Mouse (Mus musculus) cerebellum, postnatal 36 days (tissue): ENCODE results near the gene Olfr520.
"Not testable (repeated sequence)": the region's sequence is repeated elsewhere in the genome, so short reads cannot be mapped to it uniquely, and the experiment has no call there.

Source experiments
- DNase-seq, 2 experiments: peaks; one replicate each; pipeline ENCODE4 v3.0.0; 2021 to 2022; ENCODE audit warnings: mixed read lengths in 2 of 2

Gene Olfr520

DNA sequence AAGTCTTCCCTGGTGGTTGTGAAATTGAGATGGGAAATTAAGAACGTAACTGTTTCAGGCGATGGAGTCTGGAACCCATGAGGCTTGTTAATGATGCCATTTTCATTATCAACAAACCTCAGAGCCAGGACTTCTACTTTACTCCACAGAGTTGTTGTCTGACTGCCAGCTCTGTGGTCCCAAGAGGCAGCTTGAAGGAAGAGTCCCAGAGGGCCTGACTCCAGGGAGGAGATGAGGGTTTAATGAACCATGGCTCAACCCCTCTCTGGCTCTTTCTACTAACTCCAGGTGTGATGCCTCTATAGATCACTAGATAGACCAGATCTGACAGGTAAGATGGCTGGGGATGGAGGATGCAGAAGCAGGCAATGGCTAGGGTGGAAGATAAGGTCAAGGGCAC lies at the start of gene Olfr520:
Olfr520 (plus strand) TSS at position 301 of the 400 bp plus-strand sequence.
- no peak for DNase-seq

- no peak for DNase-seq
Measured at GRCm38 (mm10) chr7:99680771-99681170, 49.3 kb upstream of the Olfr520 start.

DNA sequence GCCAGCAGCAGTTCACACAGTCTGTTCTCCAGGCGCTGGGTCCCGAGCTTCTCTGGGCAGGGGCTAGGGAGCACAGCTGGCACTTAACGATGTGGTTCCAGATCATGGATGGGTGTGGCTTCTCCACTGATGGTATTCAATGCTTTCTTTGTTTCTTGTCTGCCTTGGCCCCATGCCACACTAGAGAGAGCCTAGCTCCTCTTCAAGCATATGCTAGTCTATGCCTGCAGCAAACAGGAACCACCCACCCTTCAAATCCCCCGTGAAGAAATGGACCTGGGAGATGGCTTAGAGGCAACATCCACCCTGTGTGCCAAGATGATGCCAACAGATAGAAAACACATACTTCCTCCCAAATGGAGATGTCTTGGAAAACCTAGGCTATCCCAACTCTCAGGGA lies 46.0 kb upstream of the Olfr520 start:
- DNase-seq: no peak

- DNase-seq: no peak
Measured at GRCm38 (mm10) chr7:99690819-99691218, 39.3 kb upstream of the Olfr520 start.

DNA sequence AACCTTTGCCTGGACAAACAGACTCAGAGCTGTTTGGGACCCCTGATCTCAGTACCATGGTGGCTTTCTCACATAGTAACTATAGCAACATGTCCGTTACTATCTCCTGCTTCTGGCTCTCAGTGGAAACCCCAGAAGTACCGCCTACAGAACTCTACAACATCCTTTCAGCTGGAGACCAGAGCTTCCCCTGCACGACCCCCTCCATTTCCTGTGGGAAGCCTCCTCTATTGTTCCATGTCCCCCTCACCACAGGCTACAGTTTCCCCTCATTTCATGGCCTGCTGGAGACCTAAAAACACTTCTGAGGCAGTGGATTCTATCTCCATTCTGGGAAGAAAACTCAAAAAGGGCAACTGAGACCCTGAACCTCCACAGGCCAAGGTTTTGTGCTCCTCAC lies 37.7 kb upstream of the Olfr520 start:
- no peak for DNase-seq

DNA sequence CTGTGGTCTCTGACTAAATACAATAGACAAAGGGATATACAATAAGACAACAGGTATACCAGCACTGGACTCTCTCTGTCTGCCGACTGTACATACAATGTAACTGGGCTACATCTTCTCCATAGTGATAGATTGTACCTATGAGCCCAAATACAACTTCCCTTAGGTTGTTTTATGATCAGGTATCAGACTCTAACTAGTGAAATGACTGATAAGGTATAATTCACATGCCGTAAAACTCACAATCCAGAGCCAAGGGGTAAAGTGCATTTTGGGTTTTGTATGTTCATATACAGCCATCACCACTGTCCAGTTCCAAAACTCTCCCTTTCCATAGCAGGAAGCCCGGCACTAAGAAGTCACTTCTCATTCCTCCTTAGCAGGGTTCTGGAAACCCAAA lies 36.7 kb upstream of the Olfr520 start:
- no peak for DNase-seq

GRCm38 (mm10) chr7:99693976-99694375 lies 36.1 kb upstream of the Olfr520 start:
- DNase-seq: no peak

GRCm38 (mm10) chr7:99694424-99694823 lies 35.6 kb upstream of the Olfr520 start:
- not testable (repeated sequence) for DNase-seq

DNA sequence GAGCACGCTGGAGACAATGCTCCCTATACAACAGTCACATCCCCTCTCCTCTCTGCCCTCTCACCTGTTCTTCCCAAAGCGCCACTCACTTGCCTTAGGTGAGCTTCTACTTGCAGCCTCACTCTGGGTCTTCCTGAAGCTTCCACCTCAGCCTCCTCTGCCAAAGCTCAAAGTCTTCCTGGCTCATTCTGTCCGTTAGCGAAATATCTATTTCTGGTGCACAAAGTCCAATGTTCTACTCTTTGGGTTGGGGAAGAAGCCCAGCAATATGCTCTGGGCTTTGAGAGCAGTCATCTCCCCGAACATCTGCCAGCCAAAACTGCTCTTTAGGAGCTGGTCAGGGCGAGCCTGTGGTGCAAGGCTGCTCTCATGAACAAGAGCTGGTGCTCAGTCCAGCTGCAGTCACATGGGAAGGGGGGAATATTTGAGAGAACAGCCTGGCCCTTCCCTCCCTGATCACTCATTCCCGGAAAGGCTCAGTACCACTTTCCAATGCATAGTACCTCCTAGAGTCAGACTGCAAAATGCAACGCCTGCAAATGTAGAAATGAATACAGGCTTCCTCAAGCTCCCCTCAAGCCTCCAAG lies 34.5 kb upstream of the Olfr520 start:
- no peak for DNase-seq

GRCm38 (mm10) chr7:99698576-99698975 lies 31.5 kb upstream of the Olfr520 start:
- peak in 1 of 2 experiments; percentile 48 for DNase-seq

GRCm38 (mm10) chr7:99699106-99699505 lies 31.0 kb upstream of the Olfr520 start:
- DNase-seq: no peak

GRCm38 (mm10) chr7:99699709-99700151 lies 30.3 kb upstream of the Olfr520 start:
- DNase-seq: no peak

- no peak for DNase-seq
Measured at GRCm38 (mm10) chr7:99700641-99701040, 29.4 kb upstream of the Olfr520 start.

GRCm38 (mm10) chr7:99702201-99702600 lies 27.9 kb upstream of the Olfr520 start:
- DNase-seq: no peak

DNA sequence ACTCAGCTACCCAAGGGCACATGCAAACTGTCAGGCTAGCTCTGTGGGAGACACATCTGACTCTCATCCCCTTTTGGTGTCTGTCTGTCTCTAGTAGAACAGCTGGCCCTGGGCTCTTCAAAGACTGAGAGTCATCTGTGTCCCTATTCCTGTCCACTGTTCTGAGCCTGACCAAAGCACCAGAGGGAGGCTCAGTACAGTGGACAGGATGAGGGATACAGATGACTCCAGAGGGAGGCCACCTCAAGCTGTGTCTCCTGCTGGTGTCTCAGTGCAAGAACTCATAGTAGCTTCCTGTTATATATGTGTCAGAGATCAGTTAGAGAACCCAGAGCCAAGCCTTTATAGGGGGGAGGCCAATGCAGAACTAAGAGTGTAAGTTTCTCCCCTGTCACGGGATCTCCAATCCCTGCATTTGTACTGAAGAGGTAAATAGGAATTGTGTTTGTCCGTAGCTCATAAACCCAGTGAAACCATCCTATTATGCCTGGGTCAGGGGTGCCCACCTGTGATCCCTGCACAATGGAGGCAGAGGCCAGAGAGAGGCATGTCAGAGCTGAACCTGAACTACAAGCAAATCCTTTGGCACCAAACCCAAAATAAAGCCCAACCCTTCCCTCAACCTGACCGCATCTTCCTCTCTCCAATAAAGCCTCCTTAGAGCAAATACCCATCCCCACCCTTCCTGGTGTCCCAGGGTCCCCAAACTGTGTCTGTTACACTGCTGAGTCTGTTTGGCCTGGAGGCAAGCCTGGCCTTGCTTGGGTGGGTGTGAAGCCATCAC lies 25.1 kb upstream of the Olfr520 start:
- DNase-seq: no peak

DNA sequence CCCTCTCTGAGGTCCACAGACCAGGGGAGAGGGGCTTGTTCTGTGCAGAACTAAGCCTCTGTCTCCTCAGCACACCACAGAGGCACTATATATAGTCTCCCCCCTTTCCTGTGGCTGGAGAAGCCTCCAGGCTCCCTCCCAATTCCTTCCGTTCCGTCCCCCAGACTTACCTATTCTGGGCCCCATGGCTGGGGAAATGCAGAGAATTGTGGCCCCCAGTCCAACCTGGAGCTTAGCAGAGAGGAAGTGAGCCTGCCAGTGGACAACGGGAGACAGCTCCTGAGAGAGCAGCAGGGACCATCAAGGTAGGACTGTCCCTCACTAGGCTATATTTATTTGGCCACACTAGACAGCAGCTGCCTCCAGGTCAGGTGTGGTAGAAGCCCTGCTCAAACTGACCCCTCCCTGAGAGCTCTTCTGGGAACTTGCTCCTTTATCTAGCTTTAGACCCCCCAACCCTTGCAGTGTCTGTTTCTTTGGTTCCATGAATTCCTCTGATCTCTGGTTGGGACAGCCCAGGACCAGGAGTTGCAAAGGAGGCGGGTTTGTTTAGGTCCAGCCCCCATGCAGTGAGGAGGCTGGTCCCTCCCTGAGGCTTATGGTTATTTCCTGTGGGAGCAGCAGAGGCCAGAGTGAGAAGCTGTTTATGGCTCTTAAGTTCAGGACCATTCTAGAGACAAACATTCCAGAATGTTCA lies 23.6 kb upstream of the Olfr520 start:
- DNase-seq: no peak

DNA sequence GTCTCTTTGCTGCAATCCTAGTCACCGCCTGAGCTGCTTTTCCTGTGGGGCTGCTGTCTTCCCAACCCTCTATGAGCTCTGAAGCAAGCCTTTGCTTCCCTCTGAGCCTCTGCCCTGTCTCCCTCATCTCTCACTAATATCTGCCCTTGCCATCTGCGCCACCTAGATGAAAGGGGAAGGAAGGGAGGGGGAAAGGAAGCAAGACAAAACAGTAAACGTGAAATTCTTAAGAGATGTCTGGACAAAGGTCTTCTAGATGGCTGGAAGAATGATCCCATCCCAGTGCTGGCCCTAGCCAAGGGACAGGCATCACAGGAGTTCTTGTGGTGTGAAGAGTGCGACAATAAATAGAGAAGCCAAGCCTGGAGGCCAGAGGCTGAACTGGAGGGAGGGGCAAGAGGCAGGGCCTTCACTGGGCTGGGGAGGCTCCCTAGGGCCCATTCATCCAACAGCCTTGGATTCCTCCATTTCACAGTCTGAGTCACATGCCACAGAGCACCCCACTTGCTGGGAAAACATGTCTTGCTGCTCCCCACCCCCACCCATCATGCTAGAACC lies 23.0 kb upstream of the Olfr520 start:
- DNase-seq: no peak

GRCm38 (mm10) chr7:99707671-99708070 lies 22.4 kb upstream of the Olfr520 start:
- DNase-seq: no peak

GRCm38 (mm10) chr7:99708301-99708721 lies 21.8 kb upstream of the Olfr520 start:
- peak; percentile 35 to 42 for DNase-seq

GRCm38 (mm10) chr7:99708750-99709149 lies 21.3 kb upstream of the Olfr520 start:
- no peak for DNase-seq

GRCm38 (mm10) chr7:99709992-99710391 lies 20.1 kb upstream of the Olfr520 start:
- DNase-seq: no peak

DNA sequence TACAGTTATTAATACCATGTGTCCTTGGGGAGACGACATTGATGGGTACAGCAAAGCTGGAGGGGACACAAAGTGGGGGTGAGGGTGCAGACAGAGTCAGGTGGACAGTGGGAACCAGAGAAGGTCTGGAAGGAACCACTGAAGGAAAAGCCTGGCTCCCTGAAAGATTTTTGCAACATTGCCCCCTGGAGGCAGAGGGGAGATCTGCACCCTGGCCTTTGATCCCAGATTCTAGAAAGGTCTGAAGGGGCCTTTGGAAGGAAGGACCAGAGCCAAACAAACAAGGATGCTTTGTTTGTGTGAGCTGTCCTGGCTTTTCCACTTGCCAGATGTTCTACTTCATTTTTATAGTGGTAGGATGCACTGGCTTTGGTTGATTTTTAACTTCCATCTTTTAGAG lies 19.6 kb upstream of the Olfr520 start:
- peak; percentile 72 to 74 for DNase-seq

DNA sequence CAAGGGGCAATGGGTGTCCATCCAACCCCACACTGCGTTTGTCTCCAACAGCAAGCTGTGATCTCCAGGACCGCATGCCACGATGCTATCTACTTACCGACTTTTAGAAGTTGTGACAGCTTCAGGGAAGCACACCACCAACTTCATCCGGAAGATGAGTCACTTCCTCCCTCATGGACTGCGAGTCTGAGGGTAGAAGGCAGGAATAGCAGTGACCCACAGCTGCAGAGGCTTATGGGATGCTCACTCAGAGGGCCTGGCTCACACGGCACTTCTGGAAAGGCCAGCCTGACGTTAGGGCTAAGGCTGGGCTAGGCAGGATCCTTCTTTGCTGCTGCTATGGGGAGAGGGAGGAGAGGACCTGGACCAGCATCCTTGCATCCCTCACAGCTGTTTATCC lies 18.9 kb upstream of the Olfr520 start, which contains the start of gene Slco2b1:
Slco2b1 (minus strand) TSS at position 175 of the 400 bp plus-strand sequence.
- no peak for DNase-seq
